Mouse (Mus musculus): ENCODE data around the gene Cnot10.

The Cnot10 gene

DNA sequence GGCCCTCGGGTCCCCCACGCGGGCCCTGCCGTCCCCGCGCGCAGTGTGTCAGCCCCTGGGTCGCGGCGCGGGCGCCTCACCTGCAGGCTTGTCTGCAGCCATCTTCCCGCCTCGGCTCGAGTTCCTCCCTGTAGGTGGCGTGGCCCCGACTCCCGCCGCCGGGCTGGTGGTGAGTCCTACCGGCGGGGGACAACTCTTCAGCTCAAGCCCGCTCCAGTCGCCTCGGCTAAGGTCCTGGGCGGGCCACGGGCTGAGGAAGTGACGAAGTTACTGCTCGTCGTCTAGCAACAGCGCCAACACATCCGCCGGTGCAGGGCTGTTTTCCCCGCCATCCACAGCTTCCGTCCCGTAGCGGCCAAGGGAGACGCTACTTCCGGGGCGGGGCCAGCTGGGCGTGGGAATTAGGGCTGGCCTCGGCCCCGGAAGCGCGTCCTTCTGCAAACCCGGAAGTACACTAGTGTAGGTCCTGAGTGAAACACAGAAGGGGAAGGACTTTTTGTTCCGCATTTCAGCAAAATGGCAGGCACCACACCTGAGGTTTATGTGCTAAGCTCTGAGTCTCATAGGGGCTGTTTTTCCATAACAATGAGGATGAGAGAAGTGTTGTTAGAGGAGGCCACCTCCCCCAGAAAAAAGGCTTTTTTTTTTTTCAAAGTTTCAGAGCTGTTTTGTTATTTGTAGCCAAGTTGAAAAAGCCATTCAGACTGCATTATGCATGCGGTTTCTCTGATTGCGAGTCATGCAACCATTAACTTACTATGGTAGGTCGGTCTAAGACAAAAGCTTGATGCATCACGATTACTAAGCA, at the start of gene Cnot10:
Gene Cnot10 (minus strand): TSS at position 346 of the 808 bp plus-strand sequence.
- in situ Hi-C loops (cut with MboI, MseI) = no loop called here

GRCm38 (mm10) chr9:114688953-114689407, 49.0 kb upstream of the Cnot10 start:
- in situ Hi-C loops (cut with MboI, MseI) = loop anchor here (5.0 kb wide), 1 partner anchor 37 kb away; no protein-coding TSS in a partner anchor

- in situ Hi-C loops (cut with MboI, MseI) = loop anchor here (5.0 kb wide), 1 partner anchor 36 kb away; no protein-coding TSS in a partner anchor
These were observed 48.4 kb upstream of the Cnot10 start, which contains the start of gene Dync1li1 for GRCm38 (mm10) chr9:114688252-114688952. Dync1li1 (plus strand) TSS chr9:114688790.

- in situ Hi-C loops (cut with MboI, MseI) = loop anchor here (5.0 kb wide), 1 partner anchor 35 kb away; no protein-coding TSS in a partner anchor
These were observed 47.7 kb upstream of the Cnot10 start for GRCm38 (mm10) chr9:114687639-114688038.

- in situ Hi-C loops (cut with MboI, MseI) = loop anchor here (5.0 kb wide), 1 partner anchor 34 kb away; no protein-coding TSS in a partner anchor
These were observed 46.3 kb upstream of the Cnot10 start for GRCm38 (mm10) chr9:114686245-114686644.

GRCm38 (mm10) chr9:114682193-114682592, 42.2 kb upstream of the Cnot10 start:
- in situ Hi-C loops (cut with MboI, MseI) = no loop called here

GRCm38 (mm10) chr9:114680531-114680930, 40.5 kb upstream of the Cnot10 start:
- in situ Hi-C loops (cut with MboI, MseI) = no loop called here

DNA sequence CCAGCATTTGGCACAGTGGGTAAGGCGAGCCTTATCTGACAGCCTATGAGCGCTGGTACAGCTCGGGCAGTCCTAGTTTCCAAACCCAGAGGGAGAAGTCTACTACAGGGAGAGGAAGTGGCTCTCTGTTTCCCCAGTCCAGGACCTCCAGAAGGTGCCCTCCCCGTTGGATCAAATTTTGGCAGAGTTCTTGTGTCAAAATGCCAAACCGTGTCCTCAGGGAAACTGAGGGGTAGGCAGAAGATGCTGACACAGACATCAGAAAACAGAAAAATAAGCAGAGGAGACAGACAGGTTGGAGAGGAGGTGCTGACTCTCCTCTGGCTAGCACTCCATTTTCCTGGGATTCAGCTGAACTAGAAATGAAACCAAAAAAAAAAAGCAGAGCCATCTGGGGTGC, 40.0 kb upstream of the Cnot10 start:
- in situ Hi-C loops (cut with MboI, MseI) = no loop called here

DNA sequence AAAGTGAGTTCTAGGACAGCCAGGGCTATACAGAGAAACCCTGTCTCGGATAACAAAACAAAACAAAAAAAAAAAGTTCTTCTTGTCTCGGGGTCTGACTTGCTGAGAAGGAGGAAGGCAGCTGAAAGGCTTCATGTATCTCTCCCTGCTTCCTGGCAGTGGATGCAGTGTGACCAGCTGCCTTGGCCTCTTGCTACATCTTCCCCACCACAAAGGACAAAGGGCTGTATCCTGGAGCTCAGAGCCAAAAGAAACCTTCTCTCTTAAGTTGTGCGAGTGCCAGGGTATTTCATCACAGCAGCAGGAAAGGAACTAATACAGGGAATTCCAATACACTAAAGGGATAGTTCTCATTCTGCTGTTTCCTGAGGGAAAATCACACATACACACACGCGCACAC, 38.6 kb upstream of the Cnot10 start:
- in situ Hi-C loops (cut with MboI, MseI) = no loop called here

- in situ Hi-C loops (cut with MboI, MseI) = no loop called here
These were observed 33.6 kb upstream of the Cnot10 start for GRCm38 (mm10) chr9:114673626-114674025.

DNA sequence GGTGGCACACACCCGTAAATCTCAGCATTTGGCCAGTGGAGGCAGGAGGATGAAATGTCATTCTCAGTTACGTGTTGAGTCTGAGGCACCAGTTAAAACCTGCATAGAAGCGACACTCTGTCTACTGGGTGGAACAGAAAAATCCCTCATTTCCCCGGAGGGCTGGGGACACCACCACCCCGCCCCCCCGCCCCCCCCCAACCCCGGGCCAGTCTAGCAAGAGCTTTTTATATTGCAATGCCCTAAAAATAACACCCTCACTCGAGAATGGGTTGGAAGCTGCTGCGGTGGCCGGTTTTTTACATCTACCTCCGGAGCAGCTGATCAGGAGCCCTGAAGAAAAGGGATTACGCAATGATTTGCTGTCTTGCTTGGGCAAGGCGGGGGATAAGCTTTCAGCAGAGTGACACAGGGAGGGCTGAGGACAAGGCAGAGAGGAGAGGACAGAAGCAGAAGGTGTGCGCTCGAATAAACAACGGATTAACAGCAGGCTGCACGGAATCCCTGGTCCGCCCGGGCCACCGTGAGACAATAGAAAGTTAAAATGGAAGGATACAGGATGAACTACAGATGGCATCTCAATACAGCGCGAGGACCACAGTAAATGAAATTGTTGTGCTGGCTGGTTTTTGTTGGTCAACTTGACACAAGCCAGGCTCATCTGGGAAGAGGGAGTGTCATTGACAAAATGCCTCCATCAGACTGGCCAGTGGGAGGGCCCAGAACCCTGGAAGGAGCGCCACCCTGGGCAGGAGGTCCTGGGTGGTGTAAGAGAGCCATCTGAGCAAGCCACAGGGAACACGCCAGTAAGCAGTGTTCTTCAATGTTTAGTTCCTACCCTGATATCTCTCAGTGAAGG, 32.9 kb upstream of the Cnot10 start:
- in situ Hi-C loops (cut with MboI, MseI) = no loop called here

- in situ Hi-C loops (cut with MboI, MseI) = no loop called here
These were observed 32.0 kb upstream of the Cnot10 start for GRCm38 (mm10) chr9:114671946-114672345.

GRCm38 (mm10) chr9:114669011-114669410, 29.0 kb upstream of the Cnot10 start:
- in situ Hi-C loops (cut with MboI, MseI) = no loop called here

DNA sequence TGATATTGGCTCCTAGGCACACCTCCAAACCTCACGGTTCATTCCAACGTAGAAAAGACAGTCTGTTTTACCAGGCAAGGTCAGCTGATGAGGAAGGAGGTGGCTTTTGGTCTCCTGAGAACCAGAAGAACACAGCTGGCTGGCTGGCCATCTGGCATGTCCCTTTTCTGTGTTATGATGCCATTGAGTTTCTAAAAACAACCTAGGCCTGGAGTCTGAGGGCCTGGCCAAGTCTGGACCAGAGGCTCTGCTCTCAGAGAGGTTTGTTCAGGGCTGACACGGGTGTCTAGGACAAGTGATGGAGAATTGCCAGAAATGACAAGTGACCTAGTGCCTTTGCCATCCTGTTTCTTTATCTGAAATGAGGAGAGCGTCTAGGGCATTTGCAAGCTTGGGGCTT, 28.1 kb upstream of the Cnot10 start:
- in situ Hi-C loops (cut with MboI, MseI) = no loop called here

DNA sequence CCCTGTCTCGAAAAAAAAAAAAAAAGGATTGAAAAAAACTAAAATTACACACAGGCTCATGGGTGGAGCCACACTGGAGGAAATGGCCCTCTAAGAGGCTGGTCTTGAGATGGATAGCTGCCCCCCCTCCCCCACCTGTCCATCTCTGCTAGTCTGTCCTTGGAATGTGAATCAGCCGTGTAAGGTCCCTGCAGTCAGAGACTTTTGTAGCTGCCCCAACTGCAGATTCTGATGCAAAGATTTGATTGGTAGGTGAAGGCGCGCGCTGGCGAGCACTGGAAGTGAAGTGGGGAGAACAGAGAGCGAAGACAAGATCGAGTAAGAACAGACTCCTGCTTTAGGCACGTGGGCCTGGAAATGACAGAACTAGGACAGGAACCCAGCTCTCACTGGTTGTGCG, 26.9 kb upstream of the Cnot10 start:
- in situ Hi-C loops (cut with MboI, MseI) = no loop called here

- in situ Hi-C loops (cut with MboI, MseI) = no loop called here
These were observed 23.8 kb upstream of the Cnot10 start for GRCm38 (mm10) chr9:114663782-114664181.

DNA sequence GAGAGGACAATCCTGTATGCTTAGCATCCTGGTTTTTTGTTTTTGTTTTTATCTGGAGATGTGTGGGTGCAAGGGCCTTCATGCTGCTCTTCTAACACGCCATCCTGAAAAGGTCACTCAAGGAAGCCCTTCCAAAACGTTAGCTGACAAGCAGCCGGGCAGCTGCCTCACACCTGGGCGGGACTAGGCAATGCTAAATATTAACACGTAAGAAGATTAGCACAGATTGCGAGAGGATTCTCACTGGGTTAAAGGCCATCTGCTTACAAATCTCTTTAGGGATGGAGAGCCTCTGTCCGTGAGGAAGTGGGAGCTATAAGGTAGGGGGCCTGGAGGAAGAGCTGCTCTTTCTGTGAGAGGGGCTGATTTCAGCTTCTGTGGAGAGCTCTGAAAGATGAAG, 22.0 kb upstream of the Cnot10 start:
- in situ Hi-C loops (cut with MboI, MseI) = no loop called here

DNA sequence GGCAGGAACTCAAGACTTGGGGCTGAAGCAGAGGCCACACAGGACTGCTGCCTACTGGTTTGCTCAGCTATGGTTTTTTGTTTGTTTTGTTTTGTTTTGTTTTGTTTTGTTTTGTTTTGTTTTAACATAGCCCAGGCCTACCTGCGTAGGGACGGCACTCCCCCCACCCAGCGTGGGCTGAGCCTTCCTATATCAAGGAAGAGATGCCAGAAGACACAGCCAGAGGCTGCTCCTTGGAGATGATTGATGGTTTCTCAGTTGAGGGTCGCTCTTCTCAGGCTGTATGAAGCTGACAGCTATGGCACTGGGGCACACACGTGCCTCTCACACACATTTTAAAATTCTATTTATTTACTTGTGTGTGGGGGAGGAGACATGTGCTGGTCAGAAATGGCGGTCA, 21.0 kb upstream of the Cnot10 start:
- in situ Hi-C loops (cut with MboI, MseI) = no loop called here

GRCm38 (mm10) chr9:114660506-114660905, 20.5 kb upstream of the Cnot10 start:
- in situ Hi-C loops (cut with MboI, MseI) = no loop called here

DNA sequence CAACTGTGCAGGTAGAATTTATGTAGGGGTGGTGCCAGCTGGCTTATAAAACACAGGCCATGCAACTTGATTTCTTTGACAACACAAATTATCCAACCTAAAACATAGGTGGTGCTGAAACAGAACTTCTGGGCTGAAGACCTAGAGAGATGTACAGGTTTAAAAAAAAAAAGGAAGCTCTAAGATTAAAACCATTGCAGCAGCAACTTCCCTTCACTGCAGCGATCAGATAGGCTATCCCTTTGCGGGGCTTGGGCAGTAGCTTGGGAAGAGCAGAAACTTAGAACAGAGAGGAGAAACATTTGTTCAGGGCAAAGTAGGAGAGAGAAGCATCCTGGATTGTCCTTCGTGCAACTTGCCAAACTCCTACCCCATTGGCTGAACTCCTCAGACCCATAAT, 16.7 kb upstream of the Cnot10 start:
- in situ Hi-C loops (cut with MboI, MseI) = no loop called here

DNA sequence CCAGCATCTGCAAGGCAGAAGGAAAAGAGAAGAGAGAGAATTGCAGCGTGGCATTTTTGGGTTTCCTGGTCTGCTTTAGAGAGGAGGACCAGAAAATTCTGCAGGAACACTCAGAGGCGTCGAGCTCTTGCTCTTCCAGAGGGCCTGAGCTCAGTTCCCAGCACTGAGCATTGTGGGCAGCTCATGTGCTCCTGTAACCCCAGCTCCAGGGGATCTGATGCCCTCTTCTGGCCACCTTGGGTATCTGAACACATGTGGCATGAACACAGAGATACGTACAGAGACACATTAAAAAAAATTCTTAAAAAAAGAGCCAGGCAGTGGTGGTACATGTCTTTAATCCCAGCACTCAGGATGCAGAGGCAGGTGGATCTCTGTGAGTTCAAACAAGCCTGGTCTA, 15.4 kb upstream of the Cnot10 start:
- in situ Hi-C loops (cut with MboI, MseI) = no loop called here
